18 mouse cellular contexts compared by ENCODE assay signal in genomic region chr10:112977586-112977985, GRCm38 (mm10).
"Had no signal": no experiment of that assay in that cellular context is flagged by ENCODE, and none has a peak within 500 bp of the region (broad histone marks: within the 10 kb centered on the region; RNA-seq: fewer than 3 reads in every experiment).

No protein-coding gene starts in this region.

- H3K27ac ChIP-seq: kidney, postnatal 0 days; layer of hippocampus, adult 2 months; left cerebral cortex, adult 2 months; liver, embryonic 13.5 days; neural tube, embryonic 13.5 days; stomach, embryonic 15.5 days had no signal

- DNase-seq: kidney, postnatal 25 days; layer of hippocampus, adult 9-11 months; layer of hippocampus, postnatal 36 days; liver, embryonic 13.5 days; lung, adult 2 months; lung, postnatal 14 days; lung, postnatal 4 days; midbrain, embryonic 14.5 days; retina, postnatal 1 day; right cerebral cortex, postnatal 25 days; spleen, adult 18-20 months; thymus, postnatal 25 days had no signal

- H3K36me3 ChIP-seq: liver, embryonic 13.5 days; neural tube, embryonic 13.5 days; stomach, embryonic 15.5 days had no signal

- H3K4me1 ChIP-seq: liver, embryonic 13.5 days; neural tube, embryonic 13.5 days; stomach, embryonic 15.5 days had no signal

- H3K9ac ChIP-seq: liver, embryonic 13.5 days; neural tube, embryonic 13.5 days; stomach, embryonic 15.5 days had no signal

- H3K27me3 ChIP-seq: liver, embryonic 13.5 days; neural tube, embryonic 13.5 days; stomach, embryonic 15.5 days had no signal

- H3K9me3 ChIP-seq: liver, embryonic 13.5 days; neural tube, embryonic 13.5 days; stomach, embryonic 15.5 days had no signal

- H3K4me2 ChIP-seq: liver, embryonic 13.5 days; midbrain, embryonic 11.5 days; neural tube, embryonic 13.5 days; stomach, embryonic 15.5 days had no signal

- H3K4me3 ChIP-seq: layer of hippocampus, adult 2 months; left cerebral cortex, adult 2 months; liver, embryonic 13.5 days; neural tube, embryonic 13.5 days; stomach, embryonic 15.5 days had no signal
